In the genomic region with DNA sequence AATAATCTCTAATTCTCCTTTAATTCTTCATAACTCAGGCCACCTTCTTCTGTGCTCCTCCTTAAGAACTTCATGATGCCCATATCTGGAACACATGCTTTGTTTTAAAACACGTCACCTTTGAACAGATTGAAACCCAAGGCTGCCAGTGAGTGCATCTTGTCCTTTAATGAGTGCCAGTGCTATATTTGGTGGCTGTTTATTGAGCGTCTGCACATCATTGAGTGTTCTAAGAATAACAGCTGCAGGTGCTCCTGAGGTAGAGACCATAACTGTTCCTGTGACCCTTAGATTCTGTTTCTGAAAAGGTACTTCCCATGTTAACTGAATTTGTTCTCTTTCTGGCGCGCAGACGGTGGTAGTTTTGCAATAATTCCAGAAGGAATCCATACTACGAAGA, we compare ENCODE assay signal across 21 mouse cellular contexts.
A peak's percentile ranks its signal among the peaks of the same experiment; 100 is the strongest.
DNase-seq lines count a peak whose midpoint lies in the region; TF ChIP-seq lines count a peak whose summit lies in the region.
"Had no signal": no experiment of that assay in that cellular context is flagged by ENCODE, and none has a peak within 500 bp of the region (broad histone marks: within the 10 kb centered on the region; RNA-seq: fewer than 3 reads in every experiment).

No protein-coding gene starts in this region.

- no peak overlapping the region for H3K27ac ChIP-seq in CH12.LX (ENCODE audit: insufficient read depth, low read depth)
- H3K27ac ChIP-seq: embryonic facial prominence, embryonic 13.5 days; embryonic facial prominence, embryonic 15.5 days; forebrain, embryonic 10.5 days; forebrain, embryonic 12.5 days had no signal

- no peaks in the 10 kb centered on the region for H3K27me3 ChIP-seq in CH12.LX (replicated peaks)
- H3K27me3 ChIP-seq: embryonic facial prominence, embryonic 13.5 days; embryonic facial prominence, embryonic 15.5 days; forebrain, embryonic 12.5 days had no signal

- no peaks in the 10 kb centered on the region for H3K36me3 ChIP-seq in CH12.LX (replicated peaks in 1 of 2; ENCODE audit: control insufficient read depth in 1 of 2, insufficient read depth in 1 of 2, low read length in 1 of 2)
- H3K36me3 ChIP-seq: embryonic facial prominence, embryonic 13.5 days; embryonic facial prominence, embryonic 15.5 days; forebrain, embryonic 10.5 days; forebrain, embryonic 12.5 days had no signal

- TF ChIP-seq RAD21 in CH12.LX (IDR thresholded peaks at IDR 0.05; ENCODE audit: low read depth, low read length): no peak

- DNase-seq in heart, adult 18-20 months: peak; percentile 1 to 6
- no peak for DNase-seq in heart, postnatal 36 days
- DNase-seq in A20 (ENCODE audit: low read depth, low spot score) (peak; percentile 77), CH12.LX (ENCODE audit: extremely low read depth) (peak; percentile 22)
- DNase-seq in spleen, postnatal 10 days (ENCODE audit: low spot score in 2 of 2): no peak
- DNase-seq: adrenal gland, adult 2 months; adrenal gland, postnatal 10 days; adrenal gland, postnatal 25 days; B cell, adult 2 months; cerebellum, adult 11 months; cerebellum, adult 18-20 months; cerebellum, adult 8-10 months; cerebellum, adult 9-11 months; cerebellum, postnatal 14 days; cerebellum, postnatal 36 days; embryo, embryonic 11 days had no signal

- H3K4me3 ChIP-seq in CH12.LX (replicated peaks in 1 of 3; ENCODE audit: low read depth in 2 of 3, low read length in 2 of 3, poor library complexity in 1 of 3): no peak overlapping the region
- H3K4me3 ChIP-seq: embryonic facial prominence, embryonic 13.5 days; embryonic facial prominence, embryonic 15.5 days; erythroblast, embryonic 14.5 days; forebrain, embryonic 10.5 days; forebrain, embryonic 12.5 days had no signal

- in situ Hi-C loops in CH12.LX (cut with MboI; ENCODE audit: low pct_ligation_motif_present, low pct_unique_long_range_greater_than_20kb, low sequenced_read_pairs): no loop called here

- TF ChIP-seq POLR2A in CH12.LX (IDR thresholded peaks at IDR 0.05; ENCODE audit: low read depth, low read length): no peak

- intact Hi-C loops in heart, postnatal 36 days (cut with DNase I): no loop called here

- dilution Hi-C loops in CH12.LX (cut with MboI; ENCODE audit: extremely low pct_ligation_motif_present, extremely low pct_unique_long_range_greater_than_20kb, low sequenced_read_pairs): no loop called here

- H3K79me2 ChIP-seq in CH12.LX (replicated peaks; ENCODE audit: control insufficient read depth, extremely low read depth, insufficient read depth, poor library complexity, severe bottlenecking): no peaks in the 10 kb centered on the region

- peaks cover 0 to 26% of the 10 kb centered on the region in 2 experiments; a peak in 2 of 4 replicates for H3K4me1 ChIP-seq in CH12.LX (ENCODE audit: control insufficient read depth in 1 of 2, insufficient read depth in 2 of 2)
- H3K4me1 ChIP-seq: embryonic facial prominence, embryonic 13.5 days; embryonic facial prominence, embryonic 15.5 days; forebrain, embryonic 10.5 days; forebrain, embryonic 12.5 days had no signal

- TF ChIP-seq CTCF in CH12.LX (conservative IDR thresholded peaks at IDR 0.05 in 1 of 2, IDR thresholded peaks at IDR 0.05 in 1 of 2; ENCODE audit: low read depth in 2 of 2, low read length in 2 of 2): no peak

- H3K9me3 ChIP-seq in CH12.LX (replicated peaks; ENCODE audit: low read length): peaks cover 22% of the 10 kb centered on the region
- H3K9me3 ChIP-seq: embryonic facial prominence, embryonic 13.5 days; embryonic facial prominence, embryonic 15.5 days; forebrain, embryonic 10.5 days; forebrain, embryonic 12.5 days had no signal

- H3K9ac ChIP-seq in CH12.LX (ENCODE audit: insufficient read depth, low read depth): no peak overlapping the region
- H3K9ac ChIP-seq: embryonic facial prominence, embryonic 13.5 days; embryonic facial prominence, embryonic 15.5 days; forebrain, embryonic 12.5 days had no signal

- H3K4me2 ChIP-seq in CH12.LX (ENCODE audit: insufficient read depth, low read depth, poor library complexity, severe bottlenecking): no peak overlapping the region
- H3K4me2 ChIP-seq: embryonic facial prominence, embryonic 13.5 days; embryonic facial prominence, embryonic 15.5 days; forebrain, embryonic 12.5 days had no signal

- TF ChIP-seq EP300 in CH12.LX (IDR thresholded peaks at IDR 0.05; ENCODE audit: low read length): no peak

TF ChIP-seq in CH12.LX, 34 proteins besides CTCF, POLR2A, EP300 and RAD21:
- TF ChIP-seq GABPA (IDR thresholded peaks at IDR 0.05; ENCODE audit: insufficient replicate concordance, low read depth, low read length): no peak
- 0 out of 2 replicates have a peak, but pooled peaks have one; percentile 11 for TF ChIP-seq BHLHE40 (IDR thresholded peaks at IDR 0.05; ENCODE audit: low read depth, low read length)
- TF ChIP-seq RCOR1 (conservative IDR thresholded peaks at IDR 0.05; ENCODE audit: low read depth, low read length): no peak
- TF ChIP-seq MEF2A (IDR thresholded peaks at IDR 0.05; ENCODE audit: borderline replicate concordance, low read depth, low read length): peak; percentile 51; the same call in 1 of the 2 replicates

Comparison
In these comparisons a context has a peak if more than half of its experiments do, and no peak if none do; other contexts are left out.
1. DNase-seq: peak in heart, adult 18-20 months (2 of 2), A20 (single experiment) and CH12.LX (single experiment); none in heart, postnatal 36 days (0 of 2) and spleen, postnatal 10 days (0 of 2).